Mouse (Mus musculus) liver, postnatal 0 days (tissue): ENCODE measurements around the gene Hc. TPM values are rescaled to one million over a fixed set of nuclear protein-coding genes. Genes with fewer than 3 reads are reported as not detected.

Source experiments
- ATAC-seq: fragments of 200-750 bp; cut with Nextera tagmentation; 2 replicates; pipeline ENCODE4 v1.8.0; 2017; ENCODE audit warnings: mild to moderate bottlenecking, moderate library complexity
- DNase-seq: peaks from one replicate; pipeline ENCODE4 v3.0.0-alpha.2; 2016
- H3K27ac ChIP-seq: fragments of 300-500 bp; sonication (generic); 2 replicates; pipeline ENCODE4 v1.5.1; 2014; ENCODE audit warnings: antibody characterized with exemption, moderate library complexity, mild to moderate bottlenecking, low read depth
- H3K27me3 ChIP-seq: fragments of 300-500 bp; sonication (generic); 2 replicates; pipeline ENCODE4 v1.6.1; 2014; ENCODE audit warnings: low read length, control low read depth, mixed read lengths; ENCODE audit not compliant: insufficient read depth
- H3K36me3 ChIP-seq: fragments of 300-500 bp; sonication (generic); replicated peaks from 2 replicates; pipeline ENCODE4 v1.6.1; 2014; ENCODE audit warnings: mild to moderate bottlenecking, control low read depth, low read length, moderate library complexity, mixed read lengths; ENCODE audit not compliant: insufficient read depth
- H3K4me1 ChIP-seq: fragments of 300-500 bp; sonication (generic); 2 replicates; pipeline ENCODE4 v1.6.1; 2014; ENCODE audit warnings: antibody characterized with exemption, mild to moderate bottlenecking, control low read depth; ENCODE audit not compliant: insufficient read depth
- H3K4me2 ChIP-seq: fragments of 300-500 bp; sonication (generic); 2 replicates; pipeline ENCODE4 v1.6.1; 2014; ENCODE audit warnings: low read depth, mild to moderate bottlenecking, low read length, moderate library complexity, mixed read lengths
- H3K4me3 ChIP-seq: fragments of 300-500 bp; sonication (generic); 2 replicates; pipeline ENCODE4 v1.5.1; 2014; ENCODE audit warnings: low read depth, low read length
- H3K9ac ChIP-seq: fragments of 300-500 bp; sonication (generic); replicated peaks from 2 replicates; pipeline ENCODE4 v1.6.1; 2014; ENCODE audit warnings: mild to moderate bottlenecking, moderate library complexity
- H3K9me3 ChIP-seq: fragments of 300-500 bp; sonication (generic); 2 replicates; pipeline ENCODE4 v1.6.1; 2016; ENCODE audit warnings: mild to moderate bottlenecking, control low read depth, low read length, mixed read lengths
- CTCF ChIP-seq: sonication (generic); IDR thresholded peaks from 2 replicates; pipeline ENCODE4 v1.5.1; 2016; ENCODE audit warnings: antibody characterized with exemption, low read depth
- EP300 ChIP-seq: IDR thresholded peaks from 2 replicates; pipeline ENCODE4 v1.6.1; 2016; ENCODE audit warnings: antibody characterized with exemption, low read depth, mild to moderate bottlenecking
- WGBS: fragments of 180-500 bp; shearing (Covaris S2); extraction: QIAGEN DNeasy Blood & Tissue Kit; methylation state at CpG from one replicate; pipeline ENCODE4 v1.1.7; 2014; ENCODE audit not compliant: insufficient replicate concordance; 5-methylcytosine and 5-hydroxymethylcytosine counted together
- polyA plus RNA-seq: library from polyadenylated mRNA; unstranded; fragments of >200 nt; fragmentation: Nextera tagmentation; extraction: Ambion mirVana; gene quantifications from 2 replicates; pipeline ENCODE4 v1.2.1, GENCODE M21; 2015

The Hc gene
- polyA plus RNA-seq, 1 experiment from 2014 or later, result 81.0 TPM

- Histone ChIP-seq H3K4me3 (no peak overlapping the region), H3K9me3 (no peaks in the 10 kb centered on the region), H3K4me2 (no peak overlapping the region), H3K27ac (peak overlapping the region; percentile 57; the same call in 1 of the 2 replicates), H3K9ac (no peak overlapping the region), H3K27me3 (no peaks in the 10 kb centered on the region), H3K4me1 (peaks cover 12% of the 10 kb centered on the region; the same call in 1 of the 2 replicates), H3K36me3 (no peaks in the 10 kb centered on the region)
- TF ChIP-seq EP300 (no peak), CTCF (no peak)
- 54% methylated on average over 9 of the region's 9 CpGs for WGBS
- ATAC-seq (no peak), DNase-seq (no peak)
Measured at GRCm38 (mm10) chr2:34962893-34963292, 98.3 kb downstream of the Hc start.

- no peak overlapping the region for H3K27ac ChIP-seq
- no peaks in the 10 kb centered on the region for H3K27me3 ChIP-seq
- DNase-seq (no peak), ATAC-seq (no peak)
- H3K4me3 ChIP-seq, result no peak overlapping the region
- 65% methylated on average over 2 of the region's 2 CpGs for WGBS
- peaks cover 12% of the 10 kb centered on the region; the same call in 1 of the 2 replicates for H3K4me1 ChIP-seq
- H3K9me3 ChIP-seq, result no peaks in the 10 kb centered on the region
- no peaks in the 10 kb centered on the region for H3K36me3 ChIP-seq
- no peak overlapping the region for H3K9ac ChIP-seq
- no peak overlapping the region for H3K4me2 ChIP-seq
- TF ChIP-seq EP300, result no peak
- TF ChIP-seq CTCF, result no peak
Measured at GRCm38 (mm10) chr2:34962211-34962610, 99.0 kb downstream of the Hc start.

GRCm38 (mm10) chr2:34961481-34962036 is 99.7 kb downstream of the Hc start, which contains the start of gene Traf1:
Traf1 (minus strand) TSS chr2:34961772.
- Histone ChIP-seq H3K9ac (peak within 1 kb of the TSS; percentile 47; the same call in 1 of the 2 replicates), H3K4me2 (peak within 1 kb of the TSS; percentile 61), H3K27ac (no peak within 1 kb of the TSS), H3K4me3 (no peak within 1 kb of the TSS), H3K9me3 (no peaks in the 10 kb centered on the region), H3K4me1 (peaks cover 12% of the 10 kb centered on the region; the same call in 1 of the 2 replicates), H3K36me3 (no peaks in the 10 kb centered on the region), H3K27me3 (no peaks in the 10 kb centered on the region)
- DNase-seq (peak; percentile 38), ATAC-seq (no peak)
- no peak for TF ChIP-seq CTCF
- TF ChIP-seq EP300, result no peak
- 7% methylated on average over 19 of the region's 20 CpGs for WGBS

GRCm38 (mm10) chr2:34960966-34961365 is 100.3 kb downstream of the Hc start:
- Histone ChIP-seq H3K4me3 (no peak overlapping the region), H3K4me2 (peak overlapping the region; percentile 61), H3K27ac (no peak overlapping the region), H3K36me3 (no peaks in the 10 kb centered on the region), H3K9me3 (no peaks in the 10 kb centered on the region), H3K9ac (peak overlapping the region; percentile 47; the same call in 1 of the 2 replicates), H3K4me1 (peaks cover 12% of the 10 kb centered on the region; the same call in 1 of the 2 replicates), H3K27me3 (no peaks in the 10 kb centered on the region)
- DNase-seq, result no peak
- no peak for TF ChIP-seq CTCF
- ATAC-seq, result no peak
- 70% methylated on average over 6 of the region's 6 CpGs for WGBS

GRCm38 (mm10) chr2:34960466-34960865 is 100.8 kb downstream of the Hc start:
- TF ChIP-seq CTCF, result no peak
- TF ChIP-seq EP300, result no peak
- Histone ChIP-seq H3K9ac (no peak overlapping the region), H3K27ac (no peak overlapping the region), H3K36me3 (no peaks in the 10 kb centered on the region), H3K4me2 (no peak overlapping the region), H3K4me3 (no peak overlapping the region), H3K27me3 (no peaks in the 10 kb centered on the region), H3K9me3 (no peaks in the 10 kb centered on the region), H3K4me1 (peaks cover 8% of the 10 kb centered on the region; the same call in 1 of the 2 replicates)
- 83% methylated on average over 5 of the region's 5 CpGs for WGBS
- DNase-seq (no peak), ATAC-seq (no peak)

- Histone ChIP-seq H3K9ac (no peak overlapping the region), H3K36me3 (no peaks in the 10 kb centered on the region), H3K27ac (no peak overlapping the region), H3K4me1 (0 out of 2 replicates have a peak, but pooled peaks cover 3% of the 10 kb centered on the region), H3K4me3 (no peak overlapping the region), H3K27me3 (no peaks in the 10 kb centered on the region), H3K9me3 (no peaks in the 10 kb centered on the region), H3K4me2 (no peak overlapping the region)
- ATAC-seq (no peak), DNase-seq (no peak)
- 67% methylated on average over 7 of the region's 7 CpGs for WGBS
- TF ChIP-seq CTCF (no peak), EP300 (no peak)
Measured at GRCm38 (mm10) chr2:34958582-34958981, 102.7 kb downstream of the Hc start.

GRCm38 (mm10) chr2:34958036-34958435 is 103.2 kb downstream of the Hc start:
- WGBS, result 56% methylated on average over 7 of the region's 7 CpGs
- Histone ChIP-seq H3K36me3 (no peaks in the 10 kb centered on the region), H3K27me3 (no peaks in the 10 kb centered on the region), H3K9me3 (no peaks in the 10 kb centered on the region), H3K27ac (no peak overlapping the region), H3K9ac (no peak overlapping the region), H3K4me3 (no peak overlapping the region), H3K4me1 (no peaks in the 10 kb centered on the region), H3K4me2 (no peak overlapping the region)
- no peak for TF ChIP-seq CTCF
- no peak for TF ChIP-seq EP300
- DNase-seq (no peak), ATAC-seq (no peak)
